Mouse (Mus musculus) neural tube, embryonic 12.5 days (tissue): ENCODE results near the gene Nkd1. TPM values are rescaled to one million over a fixed set of nuclear protein-coding genes. Genes with fewer than 3 reads are reported as not detected.

Source experiments
- ATAC-seq: fragments of 200-750 bp; cut with Nextera tagmentation; 2 replicates; pipeline ENCODE4 v1.8.0; 2017; ENCODE audit warnings: low read depth, mild to moderate bottlenecking, moderate TSS enrichment, moderate library complexity; ENCODE audit not compliant: low FRiP score
- H3K27ac ChIP-seq: fragments of 300-500 bp; sonication (generic); 2 replicates; pipeline ENCODE4 v1.5.1; 2016
- H3K27me3 ChIP-seq: fragments of 300-500 bp; sonication (generic); replicated peaks from 2 replicates; pipeline ENCODE4 v1.6.1; 2016; ENCODE audit warnings: mild to moderate bottlenecking
- H3K36me3 ChIP-seq: fragments of 300-500 bp; sonication (generic); 2 replicates; pipeline ENCODE4 v1.6.1; 2016; ENCODE audit warnings: mild to moderate bottlenecking
- H3K4me1 ChIP-seq: fragments of 300-500 bp; sonication (generic); 2 replicates; pipeline ENCODE4 v1.6.1; 2016
- H3K4me2 ChIP-seq: fragments of 300-500 bp; sonication (generic); replicated peaks from 2 replicates; pipeline ENCODE4 v1.6.1; 2016; ENCODE audit warnings: mild to moderate bottlenecking
- H3K4me3 ChIP-seq: fragments of 300-500 bp; sonication (generic); 2 replicates; pipeline ENCODE4 v1.5.1; 2016
- H3K9ac ChIP-seq: fragments of 300-500 bp; sonication (generic); 2 replicates; pipeline ENCODE4 v1.6.1; 2016; ENCODE audit warnings: mild to moderate bottlenecking
- H3K9me3 ChIP-seq: fragments of 300-500 bp; sonication (generic); 2 replicates; pipeline ENCODE4 v1.6.1; 2016; ENCODE audit warnings: mild to moderate bottlenecking
- WGBS: fragments of 180-500 bp; shearing (Covaris S2); methylation state at CpG from one replicate; pipeline ENCODE4 v1.1.7; 2016; 5-methylcytosine and 5-hydroxymethylcytosine counted together
- polyA plus RNA-seq: library from polyadenylated mRNA; unstranded; fragments of >200 nt; fragmentation: Nextera tagmentation; extraction: Ambion mirVana; gene quantifications from 2 replicates; pipeline ENCODE4 v1.2.1, GENCODE M21; 2016

Gene Nkd1
- polyA plus RNA-seq, 1 experiment from 2014 or later = 84.5 TPM

- Histone ChIP-seq H3K27me3 (no peaks in the 10 kb centered on the region), H3K36me3 (peaks cover 6% of the 10 kb centered on the region), H3K4me3 (no peak overlapping the region), H3K27ac (no peak overlapping the region), H3K9me3 (no peaks in the 10 kb centered on the region), H3K4me2 (no peak overlapping the region), H3K4me1 (peaks cover 20% of the 10 kb centered on the region; the same call in 1 of the 2 replicates), H3K9ac (no peak overlapping the region)
- WGBS = 92% methylated on average over 4 of the region's 4 CpGs
- ATAC-seq = no peak
Observed at GRCm38 (mm10) chr8:88539963-88540362, 18.8 kb downstream of the Nkd1 start.

GRCm38 (mm10) chr8:88542596-88543213 is 21.6 kb downstream of the Nkd1 start:
- Histone ChIP-seq H3K4me3 (no peak overlapping the region), H3K9ac (no peak overlapping the region), H3K9me3 (no peaks in the 10 kb centered on the region), H3K27me3 (no peaks in the 10 kb centered on the region), H3K4me1 (peaks cover 10% of the 10 kb centered on the region; the same call in 1 of the 2 replicates), H3K36me3 (peaks cover 6% of the 10 kb centered on the region), H3K4me2 (no peak overlapping the region), H3K27ac (no peak overlapping the region)
- 92% methylated on average over 9 of the region's 9 CpGs for WGBS
- ATAC-seq = no peak

- no peak for ATAC-seq
- WGBS = 83% methylated on average over 4 of the region's 4 CpGs
- peaks cover 22% of the 10 kb centered on the region for H3K36me3 ChIP-seq
Observed at GRCm38 (mm10) chr8:88544677-88545076, 23.5 kb downstream of the Nkd1 start.

GRCm38 (mm10) chr8:88545441-88545840 is 24.3 kb downstream of the Nkd1 start:
- ATAC-seq = no peak
- 97% methylated on average over 7 of the region's 7 CpGs for WGBS
- H3K4me2 ChIP-seq = no peak overlapping the region

More at GRCm38 (mm10) chr8:88544677-88545076, 23.5 kb downstream of the Nkd1 start:
- Histone ChIP-seq H3K4me3 (no peak overlapping the region), H3K4me1 (no peaks in the 10 kb centered on the region), H3K9ac (no peak overlapping the region), H3K27me3 (no peaks in the 10 kb centered on the region), H3K27ac (no peak overlapping the region), H3K4me2 (no peak overlapping the region), H3K9me3 (peaks cover 7% of the 10 kb centered on the region; the same call in 1 of the 2 replicates)

GRCm38 (mm10) chr8:88546032-88546732 is 25.0 kb downstream of the Nkd1 start:
- Histone ChIP-seq H3K9me3 (peaks cover 7% of the 10 kb centered on the region; the same call in 1 of the 2 replicates), H3K36me3 (peaks cover 19% of the 10 kb centered on the region), H3K27ac (no peak overlapping the region), H3K4me3 (no peak overlapping the region), H3K9ac (no peak overlapping the region), H3K4me2 (no peak overlapping the region), H3K27me3 (no peaks in the 10 kb centered on the region), H3K4me1 (no peaks in the 10 kb centered on the region)
- WGBS = 67% methylated on average over 18 of the region's 18 CpGs
- ATAC-seq = no peak

More at GRCm38 (mm10) chr8:88545441-88545840, 24.3 kb downstream of the Nkd1 start:
- no peaks in the 10 kb centered on the region for H3K27me3 ChIP-seq
- H3K27ac ChIP-seq = no peak overlapping the region
- H3K36me3 ChIP-seq = peaks cover 19% of the 10 kb centered on the region
- no peak overlapping the region for H3K9ac ChIP-seq
- peaks cover 7% of the 10 kb centered on the region; the same call in 1 of the 2 replicates for H3K9me3 ChIP-seq
- H3K4me1 ChIP-seq = no peaks in the 10 kb centered on the region
- H3K4me3 ChIP-seq = no peak overlapping the region

- Histone ChIP-seq H3K4me2 (no peak overlapping the region), H3K36me3 (peaks cover 4% of the 10 kb centered on the region; the same call in 1 of the 2 replicates), H3K4me1 (no peaks in the 10 kb centered on the region), H3K9me3 (no peaks in the 10 kb centered on the region), H3K27ac (no peak overlapping the region), H3K9ac (no peak overlapping the region), H3K4me3 (no peak overlapping the region), H3K27me3 (no peaks in the 10 kb centered on the region)
- ATAC-seq = no peak
- 82% methylated on average over 4 of the region's 4 CpGs for WGBS
Observed at GRCm38 (mm10) chr8:88555669-88556068, 34.5 kb downstream of the Nkd1 start.

- Histone ChIP-seq H3K9ac (no peak overlapping the region), H3K4me1 (0 out of 2 replicates have a peak, but pooled peaks cover 15% of the 10 kb centered on the region), H3K27me3 (no peaks in the 10 kb centered on the region), H3K36me3 (peaks cover 4% of the 10 kb centered on the region; the same call in 1 of the 2 replicates), H3K4me2 (no peak overlapping the region), H3K9me3 (no peaks in the 10 kb centered on the region), H3K27ac (no peak overlapping the region), H3K4me3 (no peak overlapping the region)
- 89% methylated on average over 6 of the region's 6 CpGs for WGBS
- no peak for ATAC-seq
Observed at GRCm38 (mm10) chr8:88559985-88560473, 38.9 kb downstream of the Nkd1 start.

GRCm38 (mm10) chr8:88561402-88561801 is 40.2 kb downstream of the Nkd1 start:
- ATAC-seq = no peak
- no peak overlapping the region for H3K27ac ChIP-seq
- H3K9ac ChIP-seq = no peak overlapping the region
- no peaks in the 10 kb centered on the region for H3K9me3 ChIP-seq
- 82% methylated on average over 3 of the region's 3 CpGs for WGBS
- H3K36me3 ChIP-seq = peaks cover 4% of the 10 kb centered on the region; the same call in 1 of the 2 replicates
- H3K27me3 ChIP-seq = no peaks in the 10 kb centered on the region
- no peak overlapping the region for H3K4me2 ChIP-seq
- H3K4me1 ChIP-seq = 0 out of 2 replicates have a peak, but pooled peaks cover 23% of the 10 kb centered on the region
- H3K4me3 ChIP-seq = no peak overlapping the region

- H3K4me3 ChIP-seq = no peak overlapping the region
- ATAC-seq = no peak
- H3K9me3 ChIP-seq = no peaks in the 10 kb centered on the region
- no peak overlapping the region for H3K27ac ChIP-seq
- peaks cover 32% of the 10 kb centered on the region for H3K4me1 ChIP-seq
- no peak overlapping the region for H3K4me2 ChIP-seq
- no peaks in the 10 kb centered on the region for H3K27me3 ChIP-seq
- WGBS = 68% methylated on average over 10 of the region's 11 CpGs
- H3K9ac ChIP-seq = no peak overlapping the region
- H3K36me3 ChIP-seq = 0 out of 2 replicates have a peak, but pooled peaks cover 4% of the 10 kb centered on the region
Observed at GRCm38 (mm10) chr8:88564256-88564903, 43.2 kb downstream of the Nkd1 start.

- Histone ChIP-seq H3K36me3 (no peaks in the 10 kb centered on the region), H3K9me3 (no peaks in the 10 kb centered on the region), H3K9ac (no peak overlapping the region), H3K4me2 (no peak overlapping the region), H3K4me1 (peaks cover 46% of the 10 kb centered on the region), H3K27me3 (no peaks in the 10 kb centered on the region), H3K27ac (no peak overlapping the region), H3K4me3 (no peak overlapping the region)
- no peak for ATAC-seq
- 89% methylated on average over 4 of the region's 4 CpGs for WGBS
Observed at GRCm38 (mm10) chr8:88566119-88566518, 45.0 kb downstream of the Nkd1 start.

- WGBS = 69% methylated on average over 13 of the region's 13 CpGs
- no peak overlapping the region for H3K4me2 ChIP-seq
- ATAC-seq = no peak
- H3K4me3 ChIP-seq = no peak overlapping the region
- H3K9ac ChIP-seq = no peak overlapping the region
- H3K27ac ChIP-seq = no peak overlapping the region
- H3K9me3 ChIP-seq = no peaks in the 10 kb centered on the region
- H3K36me3 ChIP-seq = no peaks in the 10 kb centered on the region
- H3K4me1 ChIP-seq = peaks cover 47% of the 10 kb centered on the region
- no peaks in the 10 kb centered on the region for H3K27me3 ChIP-seq
Observed at GRCm38 (mm10) chr8:88567314-88568121, 46.4 kb downstream of the Nkd1 start.
